Mouse (Mus musculus): Measurements from ENCODE around the gene Loxl4.

The Loxl4 gene

DNA sequence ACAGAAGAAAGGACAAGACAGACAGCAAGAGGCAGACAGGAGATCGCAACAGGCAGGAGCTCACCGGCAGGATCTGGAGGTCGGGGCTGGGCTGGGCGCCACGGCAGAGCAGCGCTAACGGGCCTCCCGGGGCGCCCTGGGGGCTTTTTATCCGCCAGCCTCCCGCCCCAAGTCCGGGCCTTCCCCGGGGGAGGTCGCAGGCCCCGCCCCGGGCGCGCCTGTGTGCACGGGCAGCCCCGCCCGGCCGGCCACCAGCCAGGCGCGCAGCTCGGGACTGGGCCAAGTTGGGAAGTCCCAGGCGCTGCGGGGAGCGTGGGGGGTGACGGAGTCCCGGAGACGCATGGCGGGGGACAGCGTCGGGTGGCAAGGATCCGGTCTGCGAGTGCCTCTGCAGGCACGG, at the start of gene Loxl4:
Loxl4 (minus strand) TSS at position 160 of the 400 bp plus-strand sequence.
- no peak for DNase-seq (ENCODE audit: low spot score in 2 of 2)

DNA sequence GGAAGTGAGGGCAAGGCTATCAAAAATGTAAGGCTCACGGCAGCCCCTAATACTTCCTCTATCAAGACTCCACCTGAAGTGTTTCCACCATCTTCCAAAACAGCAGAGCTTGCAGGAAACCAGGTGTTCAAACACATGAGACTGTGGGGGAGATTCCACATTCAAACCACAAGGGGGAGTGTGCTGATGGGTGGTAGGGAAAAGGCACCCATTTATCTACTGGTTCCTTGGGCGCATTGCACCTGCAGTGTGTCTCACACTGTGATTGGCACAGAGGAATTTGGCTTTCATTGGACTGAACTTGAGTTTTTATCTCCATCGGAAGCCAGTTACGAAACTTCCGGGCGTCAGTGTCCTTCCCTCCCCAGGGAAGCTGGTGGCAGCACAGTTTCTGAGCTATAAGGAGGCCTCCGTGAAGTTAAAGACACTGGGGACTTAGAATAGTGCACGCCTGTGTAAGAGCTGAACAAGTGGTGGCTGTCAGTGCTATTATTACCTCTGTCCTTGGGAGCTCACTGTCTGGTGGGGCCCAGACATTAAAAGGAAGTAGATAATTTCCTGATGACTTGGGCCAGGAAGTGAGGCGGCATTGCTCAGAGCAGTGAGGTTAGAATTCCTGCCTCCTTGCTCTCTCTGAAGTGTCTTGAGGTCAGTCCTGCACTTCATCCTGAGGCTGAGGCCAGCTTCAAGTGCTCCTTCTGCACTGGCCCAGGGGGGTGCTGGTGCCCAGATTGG, 49.0 kb upstream of the Loxl4 start:
- DNase-seq (ENCODE audit: low spot score in 2 of 2): no peak

DNA sequence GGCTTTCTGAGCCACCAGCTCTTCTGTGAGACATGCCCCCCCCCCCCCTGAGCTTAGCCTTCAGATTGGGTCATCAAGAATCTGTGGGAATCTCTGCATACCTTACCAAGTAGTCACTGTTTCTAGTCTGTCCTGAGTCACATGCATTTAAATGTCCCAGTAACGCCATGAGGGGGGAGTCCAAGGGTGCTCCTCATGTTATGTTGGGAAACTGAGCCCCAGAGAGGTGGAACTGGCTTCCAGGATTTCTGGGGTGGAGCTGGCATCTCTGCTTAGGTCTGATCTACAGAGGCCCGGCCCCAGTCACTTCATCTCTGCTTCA, 47.6 kb upstream of the Loxl4 start:
- DNase-seq (ENCODE audit: low spot score in 2 of 2): no peak

DNA sequence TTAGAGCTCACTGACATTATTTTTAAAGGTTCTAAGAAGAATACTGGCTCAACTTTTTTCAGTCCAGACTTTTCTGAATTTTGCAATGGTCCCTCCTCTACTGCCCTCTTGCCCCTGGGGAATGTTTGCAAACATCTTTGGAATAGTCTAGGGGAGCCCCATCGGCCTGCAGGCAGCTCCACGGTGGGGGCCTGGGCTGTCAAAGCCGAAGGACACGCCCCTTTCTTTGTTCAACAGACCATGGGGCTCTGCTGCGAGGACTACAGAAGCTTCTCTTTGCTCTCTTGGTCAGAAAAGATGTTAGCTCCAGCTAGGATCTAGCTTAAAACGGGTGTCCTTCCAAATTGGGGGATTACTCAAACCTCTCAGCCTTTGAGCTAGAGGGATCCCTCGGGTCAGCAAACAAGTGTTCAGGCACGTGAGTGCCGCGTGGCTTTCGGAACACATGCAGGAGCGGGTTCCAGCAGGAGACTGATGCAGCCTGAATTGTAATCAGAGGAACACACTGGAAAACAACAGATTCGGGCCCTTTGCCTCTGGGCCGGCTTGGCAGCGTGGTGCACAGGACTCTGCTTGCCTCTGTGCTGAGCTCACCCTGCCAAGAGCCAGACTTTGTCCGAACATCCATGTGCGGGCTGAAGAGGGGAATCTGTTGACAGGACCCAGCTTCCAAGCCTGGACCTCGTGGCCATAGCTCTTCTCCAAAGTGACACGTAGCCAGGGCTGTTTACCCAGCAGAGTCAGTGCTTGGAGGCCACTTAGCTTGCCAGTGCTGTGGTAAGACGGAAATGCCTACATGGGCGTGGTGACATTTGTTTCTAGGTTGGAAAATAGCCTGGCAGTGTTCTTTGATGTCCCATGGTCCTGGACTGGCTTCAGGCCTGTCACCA, 47.0 kb upstream of the Loxl4 start:
- no peak for DNase-seq (ENCODE audit: low spot score in 2 of 2)

DNA sequence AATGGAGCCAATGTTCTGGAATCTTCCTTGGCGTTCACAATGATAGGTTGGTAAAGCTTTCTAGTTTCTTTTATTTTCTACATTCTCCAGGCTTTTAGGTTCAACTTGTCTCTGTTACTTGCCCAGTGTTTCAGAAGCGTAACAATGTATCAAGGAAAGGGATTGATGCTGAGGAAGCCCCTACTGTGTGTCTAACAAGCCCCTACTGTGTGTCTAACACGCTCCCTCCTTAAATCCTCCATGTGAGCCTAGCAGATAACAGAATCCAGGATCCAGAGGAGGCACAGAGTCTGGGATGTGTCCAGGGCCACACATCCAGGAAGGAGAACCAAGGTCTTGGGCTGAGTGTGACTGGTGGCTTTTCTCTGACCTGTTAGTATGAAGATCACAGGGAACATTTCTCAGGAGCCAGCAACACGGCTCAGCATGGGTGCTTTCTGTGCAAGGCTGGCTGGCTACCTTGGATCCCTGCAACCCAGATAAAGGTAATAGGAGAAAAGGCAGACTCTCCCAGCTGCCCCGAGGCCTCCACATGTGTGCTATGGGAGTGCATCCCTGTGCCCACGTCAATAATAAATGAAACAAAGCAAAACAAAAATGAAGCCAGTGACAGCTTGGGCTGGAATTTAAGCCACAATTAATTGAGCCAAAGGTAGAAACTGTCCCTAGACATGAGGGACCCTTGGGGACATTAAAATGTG, 46.0 kb upstream of the Loxl4 start:
- DNase-seq (ENCODE audit: low spot score in 2 of 2): no peak

DNA sequence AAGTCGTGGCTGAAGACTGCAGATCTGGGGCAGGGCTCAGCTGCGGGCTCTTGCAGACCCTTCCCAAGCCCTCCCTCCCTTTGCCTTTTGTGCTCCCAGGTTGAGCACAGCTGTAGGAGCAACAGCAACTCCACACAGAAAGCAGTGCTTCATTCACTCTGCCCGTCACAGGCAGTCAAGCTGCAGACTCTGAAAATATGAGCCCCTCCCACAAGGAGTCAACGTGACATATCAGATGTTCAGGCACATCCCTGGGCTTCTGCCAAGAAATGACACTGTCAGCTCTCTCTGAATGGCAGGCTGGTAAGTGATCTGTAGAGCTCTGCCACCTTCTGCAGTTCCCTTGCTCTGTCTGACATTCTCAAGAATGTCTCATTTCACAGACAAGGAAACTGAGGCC, 45.2 kb upstream of the Loxl4 start:
- no peak for DNase-seq (ENCODE audit: low spot score in 2 of 2)

DNA sequence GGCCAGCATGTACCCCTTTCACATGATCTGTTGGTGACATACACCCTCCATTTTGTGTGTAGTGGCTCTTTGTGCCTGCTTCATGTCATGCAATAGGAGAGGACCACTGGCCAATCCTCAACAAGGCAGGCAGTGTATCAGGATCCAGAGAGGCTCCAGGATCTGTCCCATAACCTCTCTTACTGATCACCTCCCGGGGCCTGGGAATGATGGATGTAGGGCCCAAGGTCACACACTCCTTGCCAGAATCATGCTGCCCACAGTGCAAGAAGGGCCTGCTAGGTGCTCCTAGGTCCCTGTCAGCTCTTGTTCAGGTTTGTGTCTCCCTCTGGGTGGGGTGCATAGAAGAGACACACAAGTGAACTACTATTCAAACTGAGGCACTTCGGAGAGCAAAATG, 44.7 kb upstream of the Loxl4 start:
- no peak for DNase-seq (ENCODE audit: low spot score in 2 of 2)

DNA sequence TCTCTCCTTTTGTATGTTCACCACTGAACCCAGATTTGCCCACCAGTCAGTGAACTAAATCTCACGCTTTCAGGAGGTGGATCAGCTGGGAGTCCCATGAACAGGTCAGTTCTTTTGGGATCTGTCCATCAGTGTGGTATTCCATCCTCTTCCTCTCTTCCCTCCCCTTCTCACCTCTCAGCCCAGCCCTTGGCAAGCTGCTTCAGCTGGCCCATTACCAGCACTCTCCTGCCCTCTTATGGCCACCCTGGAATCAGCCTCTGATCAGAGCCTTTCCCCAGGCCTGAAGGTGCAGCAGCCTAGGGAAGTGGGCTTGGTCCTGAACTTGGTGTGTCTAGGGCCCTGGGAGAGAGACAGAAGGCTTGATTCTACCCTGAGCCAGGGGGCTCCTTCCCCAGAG, 42.4 kb upstream of the Loxl4 start:
- DNase-seq (ENCODE audit: low spot score in 2 of 2): no peak

DNA sequence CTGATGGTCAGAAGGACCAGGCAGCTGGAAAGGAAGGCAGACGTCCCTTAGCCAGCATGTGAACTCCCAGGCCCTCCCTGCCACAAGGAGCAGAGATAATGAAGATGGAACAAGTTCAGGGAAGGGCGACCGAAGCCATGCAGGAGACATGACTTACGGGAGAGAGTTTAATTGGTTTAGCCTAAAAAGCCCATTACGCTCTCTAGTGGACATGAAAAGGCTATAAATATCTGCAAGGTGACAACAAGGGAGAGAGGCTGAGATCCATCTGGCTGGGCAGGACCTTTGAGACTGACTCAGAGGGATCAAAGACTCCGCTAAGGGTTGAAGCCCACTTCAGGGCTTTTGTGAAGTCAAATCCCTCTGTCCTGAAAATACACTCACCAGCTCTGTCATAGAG, 40.5 kb upstream of the Loxl4 start:
- no peak for DNase-seq (ENCODE audit: low spot score in 2 of 2)

DNA sequence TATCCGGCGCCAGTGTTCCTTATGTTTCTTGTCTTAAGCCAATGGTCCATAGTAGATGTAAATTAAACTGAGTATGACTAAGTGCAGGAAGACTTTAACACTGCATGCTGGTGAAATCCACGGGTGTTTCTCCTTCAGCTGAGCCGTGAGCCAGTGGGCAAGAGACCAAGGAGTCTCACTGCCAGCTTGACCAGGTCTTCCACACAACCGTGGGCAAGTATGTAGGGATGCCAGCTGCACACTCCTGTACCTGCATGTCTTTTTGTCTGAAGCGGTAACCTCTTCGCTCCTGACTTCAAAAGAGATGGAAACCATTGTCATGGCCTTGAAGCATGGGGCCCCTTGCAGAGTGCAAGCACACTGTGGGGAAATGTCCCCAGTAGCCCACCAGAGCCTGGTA, 39.8 kb upstream of the Loxl4 start:
- no peak for DNase-seq (ENCODE audit: low spot score in 2 of 2)

DNA sequence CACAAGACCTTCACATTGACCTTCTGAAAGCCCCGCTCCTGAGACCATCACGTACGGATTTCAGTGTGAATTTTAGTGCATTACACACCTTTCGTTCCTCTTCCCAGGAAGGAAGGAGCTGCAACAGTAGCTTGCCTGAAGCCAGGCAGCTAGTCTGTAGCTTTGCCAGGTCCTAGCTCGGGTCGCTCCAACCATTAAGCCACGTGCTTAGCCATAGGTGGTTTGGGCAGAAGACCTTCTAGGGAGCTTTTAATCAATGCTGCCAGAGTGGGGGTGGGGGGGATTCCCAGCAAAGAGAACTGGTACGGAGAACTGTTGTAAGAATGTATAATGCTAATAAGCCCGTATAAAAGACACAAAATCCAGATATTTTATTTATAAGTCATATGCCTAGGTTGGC, 27.6 kb upstream of the Loxl4 start:
- no peak for DNase-seq (ENCODE audit: low spot score in 2 of 2)

DNA sequence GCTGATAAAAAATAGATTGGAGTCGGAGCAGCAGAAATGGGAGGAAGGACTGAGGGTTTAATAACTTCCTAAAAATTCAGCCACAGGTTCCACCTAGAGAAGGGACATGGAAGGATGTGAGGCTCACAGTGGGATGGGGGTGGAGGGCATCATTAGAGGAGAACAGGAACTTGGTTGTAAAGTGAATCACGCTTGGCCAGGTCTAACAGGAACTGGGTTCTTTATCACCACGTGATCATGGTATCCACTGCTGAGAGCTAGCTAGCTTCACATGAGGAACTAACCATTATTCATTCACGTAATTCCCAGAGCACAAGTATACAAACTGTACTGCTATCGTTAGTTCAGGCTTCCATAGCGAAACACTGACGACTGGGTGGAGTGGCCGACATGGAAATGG, 26.9 kb upstream of the Loxl4 start:
- DNase-seq (ENCODE audit: low spot score in 2 of 2): no peak

DNA sequence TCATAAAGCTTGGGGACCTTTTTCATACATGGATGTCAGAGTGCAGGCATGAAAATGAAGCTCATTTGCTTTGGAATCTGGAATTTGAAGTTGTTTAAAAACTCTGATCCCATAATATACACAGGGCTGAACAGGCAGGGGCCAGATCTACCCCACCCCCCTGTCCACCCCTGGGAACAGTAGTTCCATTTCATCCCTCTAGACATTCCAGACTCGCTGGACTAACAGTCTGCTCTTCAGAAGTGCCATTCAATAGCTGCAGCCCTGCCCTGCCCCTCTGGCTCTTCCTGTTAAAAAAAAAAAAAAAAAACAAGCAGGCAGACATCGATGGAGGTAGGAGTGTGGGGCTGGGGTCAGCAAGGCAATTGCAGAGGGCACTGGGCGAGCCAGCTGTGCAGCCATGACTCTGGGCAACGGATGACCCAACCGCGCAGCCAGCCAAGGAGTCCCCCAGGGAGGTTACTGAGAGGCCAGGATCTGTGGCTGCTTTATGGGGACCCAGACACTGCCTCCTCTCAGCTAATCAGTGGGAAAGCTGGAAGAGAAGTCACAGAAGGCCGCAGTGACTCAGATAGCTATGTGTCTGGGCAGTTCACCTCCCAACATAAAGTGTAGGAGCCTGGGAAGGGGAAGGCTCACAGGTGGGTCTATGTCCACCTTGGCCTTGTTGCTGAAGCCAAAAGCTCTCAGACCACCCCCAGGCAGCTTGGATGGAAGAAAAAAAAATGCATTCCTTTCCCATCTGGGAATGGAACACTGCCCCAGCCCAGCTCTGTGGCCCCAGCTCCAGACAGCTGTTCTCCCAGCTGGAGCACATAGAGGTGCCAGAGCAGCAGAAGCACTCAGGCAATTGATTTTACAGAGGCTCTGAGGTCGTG, 26.2 kb upstream of the Loxl4 start:
- DNase-seq (ENCODE audit: low spot score in 2 of 2): no peak

DNA sequence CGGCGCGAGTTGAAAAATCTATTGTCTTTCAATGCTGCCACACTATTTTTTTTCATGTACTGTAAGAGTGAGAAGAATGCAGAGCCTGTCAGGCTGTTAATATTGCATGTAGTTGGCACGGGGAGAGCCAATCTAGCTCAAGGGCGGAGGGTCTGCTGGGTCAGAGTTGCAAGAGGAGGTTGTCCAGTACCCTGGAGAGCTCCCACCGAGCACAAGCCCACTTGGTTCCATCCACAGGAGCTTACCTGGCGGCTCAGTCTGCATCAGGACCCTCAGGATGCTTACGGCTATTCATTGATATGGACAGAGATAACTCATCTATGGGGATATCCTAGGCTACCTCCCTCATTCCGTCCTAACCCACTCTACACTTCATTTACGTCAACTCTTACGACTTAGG, 24.0 kb upstream of the Loxl4 start:
- no peak for DNase-seq (ENCODE audit: low spot score in 2 of 2)

DNA sequence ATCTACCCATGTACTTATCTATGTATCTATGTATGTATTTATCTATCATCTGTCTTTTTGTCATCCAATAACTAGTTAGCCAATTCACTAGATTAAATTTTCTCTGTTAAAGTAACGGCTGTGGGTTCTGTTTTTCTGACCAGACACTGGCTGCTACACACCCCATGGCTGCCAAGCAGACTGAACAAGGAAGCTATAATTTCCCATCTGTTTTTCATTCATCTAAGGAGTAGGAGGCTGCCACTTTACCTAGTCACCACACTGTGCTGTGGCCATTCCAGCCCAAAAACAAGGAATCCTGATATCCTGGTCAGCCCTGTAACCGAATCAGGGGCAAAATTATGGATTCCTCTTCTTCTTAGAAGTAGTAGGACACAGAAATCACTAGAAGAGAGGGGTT, 21.0 kb upstream of the Loxl4 start:
- DNase-seq (ENCODE audit: low spot score in 2 of 2): no peak

DNA sequence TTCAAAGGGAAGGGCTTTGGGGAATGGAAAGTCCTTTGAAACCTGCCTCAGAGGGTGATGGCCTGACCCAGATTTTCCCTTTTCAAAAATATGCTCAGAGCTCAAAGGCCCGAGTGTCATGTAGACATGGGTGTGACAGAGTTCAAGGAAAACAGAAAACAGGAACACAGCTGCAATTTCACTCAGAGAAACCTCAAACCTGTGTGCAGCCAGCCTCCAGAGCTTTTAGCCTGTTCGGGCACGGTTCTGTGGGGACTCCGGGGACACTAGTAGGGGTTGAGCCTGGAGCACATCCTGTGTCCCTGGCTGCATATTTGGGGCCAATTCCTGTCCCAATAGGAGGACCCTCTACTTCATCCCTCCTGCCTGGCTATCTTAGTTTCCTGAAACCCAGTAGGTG, 19.7 kb upstream of the Loxl4 start:
- DNase-seq (ENCODE audit: low spot score in 2 of 2): no peak

DNA sequence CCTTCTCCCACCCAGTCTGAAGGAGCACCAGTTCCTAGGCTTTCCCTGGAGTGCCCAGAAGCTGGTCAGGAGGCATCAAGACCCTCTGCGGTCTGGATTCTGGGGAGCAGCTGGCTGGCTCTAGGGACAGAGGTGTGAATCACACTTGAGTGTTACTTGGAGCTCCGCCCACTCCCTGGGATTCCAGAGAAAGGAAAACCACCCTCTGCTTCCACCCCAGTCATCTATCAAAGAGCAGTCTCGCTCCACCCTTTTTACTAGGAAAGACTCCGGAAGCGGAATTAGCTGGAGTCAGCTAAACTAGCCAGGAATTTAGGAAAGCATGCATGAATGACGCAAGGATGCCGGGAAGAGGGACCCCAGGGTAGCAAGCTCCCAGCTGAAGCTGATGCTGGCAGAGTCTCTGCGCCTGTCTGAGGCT, 18.9 kb upstream of the Loxl4 start:
- no peak for DNase-seq (ENCODE audit: low spot score in 2 of 2)

DNA sequence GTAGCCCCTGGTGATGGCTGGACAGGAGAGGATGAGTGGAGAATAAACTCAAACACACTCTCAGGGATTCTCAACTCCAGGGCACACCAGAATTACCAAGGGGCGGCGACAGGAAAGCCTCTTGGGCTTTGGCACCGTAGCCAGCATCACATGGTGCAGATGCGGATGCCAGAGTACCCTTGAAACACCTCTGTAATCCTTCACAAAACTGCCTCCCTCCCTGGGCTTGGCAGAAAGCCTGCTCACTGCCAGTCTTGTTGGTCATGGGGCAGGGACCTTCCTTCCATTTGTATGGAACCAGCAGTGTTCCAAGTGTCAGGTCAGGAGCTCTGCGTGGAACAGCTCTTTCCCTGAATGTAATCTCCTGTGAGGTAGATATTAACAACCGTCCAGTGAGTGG, 15.5 kb upstream of the Loxl4 start:
- no peak for DNase-seq (ENCODE audit: low spot score in 2 of 2)

DNA sequence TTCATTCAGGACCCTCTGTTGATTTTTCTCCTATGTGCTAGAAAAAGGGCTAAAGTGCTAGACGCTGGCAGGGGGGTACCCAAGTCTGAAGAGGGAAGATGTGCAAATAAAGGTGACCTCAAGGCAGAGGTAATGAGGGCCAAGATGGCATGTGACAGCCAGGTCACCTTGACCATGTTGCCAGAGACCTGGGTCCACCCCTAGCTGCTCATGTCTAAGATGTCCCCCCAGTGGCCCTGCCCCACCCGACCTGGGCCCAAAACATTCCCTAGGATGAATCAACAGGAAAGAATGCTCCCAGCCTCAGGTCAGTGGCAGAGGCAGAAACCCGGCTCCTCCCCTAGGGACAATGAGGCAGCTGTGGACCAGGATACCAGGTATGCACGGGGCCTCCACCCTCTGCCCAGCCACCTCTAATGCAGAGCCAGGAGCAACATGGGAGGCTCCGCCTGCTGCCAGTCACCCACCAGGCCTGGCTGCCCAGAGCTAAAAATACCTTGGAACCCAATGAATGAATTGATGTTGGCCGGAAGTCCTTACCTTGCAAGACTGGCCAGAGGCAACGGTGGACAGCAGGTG, 1.1 kb upstream of the Loxl4 start:
- no peak for DNase-seq (ENCODE audit: low spot score in 2 of 2)

DNA sequence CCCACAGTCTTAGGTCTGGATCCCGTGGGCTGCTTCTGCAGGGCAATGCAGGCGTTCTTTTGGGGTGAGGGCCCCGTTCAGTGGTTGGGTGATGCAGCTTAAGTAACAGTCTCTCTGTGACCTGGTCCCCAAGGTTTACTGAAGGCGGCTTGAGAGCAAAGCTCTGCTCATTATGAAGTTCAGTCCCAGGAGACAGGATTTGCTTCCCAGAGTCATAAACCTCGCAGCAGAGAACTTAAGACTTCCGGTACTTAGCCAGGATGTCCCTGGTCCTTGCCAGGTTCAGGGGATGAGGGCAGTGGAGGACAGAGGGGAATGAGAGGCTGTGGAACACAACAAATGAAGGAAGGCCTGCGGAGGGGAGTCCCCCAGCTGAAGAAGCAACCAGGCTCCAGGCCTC, 503 bp upstream of the Loxl4 start:
- DNase-seq (ENCODE audit: low spot score in 2 of 2): no peak

DNA sequence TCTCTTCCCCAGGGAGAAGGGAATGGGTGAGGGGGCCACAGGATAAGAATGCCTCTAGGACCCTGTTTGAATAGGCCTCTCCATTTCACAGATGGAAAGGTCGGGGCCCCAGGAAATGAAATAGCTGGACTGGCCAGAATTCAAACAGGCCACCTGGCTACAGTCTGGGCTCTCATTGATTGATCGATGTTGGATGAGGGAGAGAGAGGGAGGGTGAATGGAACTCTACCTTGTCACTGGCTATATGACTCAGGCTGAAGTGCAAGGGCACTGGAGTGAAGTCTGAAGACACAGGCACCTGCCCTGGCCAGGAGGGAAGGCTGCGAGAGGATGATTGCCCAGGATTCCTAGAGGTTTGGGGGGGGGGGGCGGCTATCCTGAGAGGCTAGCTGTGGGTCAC, 867 bp downstream of the Loxl4 start:
- DNase-seq (ENCODE audit: low spot score in 2 of 2): no peak

DNA sequence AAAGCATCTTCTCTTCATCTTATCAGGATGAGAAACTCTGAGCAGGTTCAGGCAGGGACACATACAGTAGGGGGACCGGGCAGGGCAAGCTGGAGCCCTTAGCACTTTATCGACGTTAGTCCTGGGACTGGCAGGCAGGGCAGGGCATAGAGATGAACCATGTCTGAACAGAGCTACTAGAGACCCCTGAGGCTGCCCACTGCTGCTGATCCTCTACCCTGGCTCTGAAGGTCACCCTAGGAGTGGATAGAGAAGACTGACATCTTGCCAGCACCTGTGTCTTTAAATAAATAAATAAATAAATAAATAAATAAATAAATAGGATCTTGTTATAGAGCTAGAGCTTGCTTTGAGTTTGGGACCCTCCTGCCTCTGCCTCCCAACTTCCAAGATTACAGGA, 2.9 kb downstream of the Loxl4 start:
- no peak for DNase-seq (ENCODE audit: low spot score in 2 of 2)
